Mouse (Mus musculus): ENCODE results near the gene Pla2g4a.

Pla2g4a gene

GRCm38 (mm10) chr1:149846655-149847054 is 114.4 kb downstream of the Pla2g4a start:
- no peak for DNase-seq

- DNase-seq, result no peak
Observed at GRCm38 (mm10) chr1:149841845-149842244, 119.2 kb downstream of the Pla2g4a start.

- no peak for DNase-seq
Observed at GRCm38 (mm10) chr1:149840961-149841416, 120.1 kb downstream of the Pla2g4a start.

GRCm38 (mm10) chr1:149840312-149840930 is 120.7 kb downstream of the Pla2g4a start:
- DNase-seq, result no peak

GRCm38 (mm10) chr1:149836496-149836895 is 124.6 kb downstream of the Pla2g4a start:
- DNase-seq, result no peak

GRCm38 (mm10) chr1:149833876-149834275 is 127.2 kb downstream of the Pla2g4a start:
- no peak for DNase-seq

- peak in 1 of 2 experiments; percentile 7 for DNase-seq
Observed at GRCm38 (mm10) chr1:149832952-149833351, 128.1 kb downstream of the Pla2g4a start.

- no peak for DNase-seq
Observed at GRCm38 (mm10) chr1:149832514-149832913, 128.6 kb downstream of the Pla2g4a start.

- no peak for DNase-seq
Observed at GRCm38 (mm10) chr1:149831100-149831499, 130.0 kb downstream of the Pla2g4a start.

- DNase-seq, result no peak
Observed at GRCm38 (mm10) chr1:149813616-149814345, 147.3 kb downstream of the Pla2g4a start.

- no peak for DNase-seq
Observed at GRCm38 (mm10) chr1:149809527-149809926, 151.6 kb downstream of the Pla2g4a start.

Measured in kidney, postnatal 25 days (tissue).